Mouse (Mus musculus) liver, embryonic 18 days (tissue): ENCODE measurements around the gene Pim1. TPM values are rescaled to one million over a fixed set of nuclear protein-coding genes. Genes with fewer than 3 reads are reported as not detected.

Experiments used
- polyA plus RNA-seq: library from polyadenylated mRNA; depleted of rRNA; stranded (reverse); fragments of >200 nt; gene quantifications from 2 replicates; pipeline ENCODE4 v1.2.3, GENCODE M21; 2012; rRNA removed

Pim1 gene
- polyA plus RNA-seq = 49.7 and 60.0 TPM in 2 replicates

DNA sequence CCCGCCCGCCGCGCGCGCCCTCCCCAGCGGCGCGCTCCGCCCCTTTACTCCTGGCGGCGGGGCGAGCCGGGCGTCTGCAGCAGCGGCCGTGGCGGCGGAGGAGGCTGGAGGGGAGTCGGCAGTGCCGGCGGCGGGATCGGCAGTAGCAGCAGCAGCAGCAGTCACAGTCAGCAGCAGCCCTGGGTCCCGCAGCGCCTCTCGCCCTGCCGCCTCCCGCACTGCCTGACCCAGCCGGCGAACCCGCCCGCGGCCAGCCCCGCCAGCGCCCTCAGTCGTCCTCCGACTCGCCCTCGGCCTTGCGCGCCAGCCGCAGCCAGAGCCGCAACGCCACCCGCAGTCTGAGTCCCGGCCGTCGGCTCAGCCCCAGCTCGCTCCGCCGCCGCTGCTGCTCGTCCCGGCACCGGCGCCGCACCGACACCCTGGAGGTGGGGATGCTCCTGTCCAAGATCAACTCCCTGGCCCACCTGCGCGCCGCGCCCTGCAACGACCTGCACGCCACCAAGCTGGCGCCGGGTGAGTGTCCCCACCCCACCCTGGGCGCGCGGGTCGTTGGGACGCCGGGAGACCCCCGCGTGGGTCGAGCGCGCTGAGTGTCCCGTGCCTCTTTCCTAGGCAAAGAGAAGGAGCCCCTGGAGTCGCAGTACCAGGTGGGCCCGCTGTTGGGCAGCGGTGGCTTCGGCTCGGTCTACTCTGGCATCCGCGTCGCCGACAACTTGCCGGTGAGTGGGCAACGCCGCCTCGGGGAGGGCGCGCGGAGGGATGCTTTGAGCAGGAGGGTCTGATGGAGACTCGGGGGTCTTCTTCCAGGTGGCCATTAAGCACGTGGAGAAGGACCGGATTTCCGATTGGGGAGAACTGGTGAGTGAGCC is at the start of gene Pim1:
Gene Pim1 (plus strand): TSS at position 41 of the 869 bp plus-strand sequence.

Other genes with a start within 250 kb of the Pim1 start
- gene Ppil1, start 226.6 kb upstream of the Pim1 start, polyA plus RNA-seq = 29.5 and 32.8 TPM in 2 replicates
- gene BC004004, start 222.0 kb upstream of the Pim1 start, polyA plus RNA-seq = 101 and 129 TPM in 2 replicates
- 6.7 and 8.0 TPM in 2 replicates for gene Pi16, start 173.1 kb upstream of the Pim1 start, polyA plus RNA-seq
- 74.7 and 76.7 TPM in 2 replicates for gene Mtch1, start 142.8 kb upstream of the Pim1 start, polyA plus RNA-seq
- 14.0 and 14.2 TPM in 2 replicates for gene Fgd2, start 129.8 kb upstream of the Pim1 start, polyA plus RNA-seq
- gene Gm17657, start 58.9 kb downstream of the Pim1 start, polyA plus RNA-seq = not detected in 2 replicates
- 3.3 and 3.7 TPM in 2 replicates for gene Tbc1d22b, start 59.0 kb downstream of the Pim1 start, polyA plus RNA-seq
- 0.04 TPM in 1 of 2 replicates, not detected in the other for gene Tmem217, start 61.6 kb downstream of the Pim1 start, polyA plus RNA-seq
- gene Rnf8, start 124.0 kb downstream of the Pim1 start, polyA plus RNA-seq = 14.1 and 14.9 TPM in 2 replicates
- gene Gm28043, start 124.1 kb downstream of the Pim1 start, polyA plus RNA-seq = 1.6 and 1.9 TPM in 2 replicates
- 24.5 and 28.2 TPM in 2 replicates for gene Cmtr1, start 169.8 kb downstream of the Pim1 start, polyA plus RNA-seq
- gene Ccdc167, start 226.3 kb downstream of the Pim1 start, polyA plus RNA-seq = 7.6 and 8.9 TPM in 2 replicates